ENCODE assay signal across 9 mouse cellular contexts in the genomic region with DNA sequence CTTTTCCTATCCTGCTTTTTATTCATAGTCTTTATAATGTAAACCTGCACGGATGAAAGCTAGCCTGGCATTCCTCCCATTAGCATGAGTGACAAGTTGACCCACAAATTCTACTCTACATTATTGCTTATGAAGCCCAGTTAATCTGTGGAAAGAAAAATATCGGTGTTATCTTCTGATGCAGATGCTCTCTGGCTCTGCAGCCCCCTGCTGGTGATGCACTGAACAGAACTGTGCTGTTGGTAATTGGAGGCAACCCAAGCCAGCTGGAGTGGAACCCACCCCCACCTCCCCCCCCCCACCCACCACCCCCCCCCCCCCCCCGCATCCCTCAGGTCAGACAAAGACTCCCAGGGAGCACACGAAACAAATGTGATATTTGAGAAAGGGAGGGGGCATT.
DNase-seq lines count a peak whose midpoint lies in the region; ATAC-seq and TF ChIP-seq lines count a peak whose summit lies in the region.
"Had no signal": no experiment of that assay in that cellular context is flagged by ENCODE, and none has a peak within 500 bp of the region (broad histone marks: within the 10 kb centered on the region; RNA-seq: fewer than 3 reads in every experiment).

No protein-coding gene starts in this region.

- 30% methylated on average over 3 of the region's 4 CpGs for WGBS in liver, postnatal 0 days (ENCODE audit: insufficient replicate concordance)

- H3K4me1 ChIP-seq in liver, postnatal 0 days (ENCODE audit: insufficient read depth): no peaks in the 10 kb centered on the region
- H3K4me1 ChIP-seq: embryonic facial prominence, embryonic 15.5 days had no signal

- H3K9me3 ChIP-seq in liver, postnatal 0 days (ENCODE audit: low read length): no peaks in the 10 kb centered on the region
- H3K9me3 ChIP-seq: embryonic facial prominence, embryonic 15.5 days had no signal

- H3K36me3 ChIP-seq in liver, postnatal 0 days (replicated peaks; ENCODE audit: insufficient read depth, low read length): no peaks in the 10 kb centered on the region
- H3K36me3 ChIP-seq: embryonic facial prominence, embryonic 15.5 days had no signal

- H3K27ac ChIP-seq in liver, postnatal 0 days (ENCODE audit: low read depth): no peak overlapping the region
- H3K27ac ChIP-seq: embryonic facial prominence, embryonic 15.5 days had no signal

- no peak for TF ChIP-seq EP300 in liver, postnatal 0 days (IDR thresholded peaks at IDR 0.05; ENCODE audit: low read depth)

- H3K4me3 ChIP-seq in liver, postnatal 0 days (ENCODE audit: low read depth, low read length): no peak overlapping the region
- H3K4me3 ChIP-seq: embryonic facial prominence, embryonic 15.5 days had no signal

- H3K9ac ChIP-seq in liver, postnatal 0 days (replicated peaks): no peak overlapping the region
- H3K9ac ChIP-seq: embryonic facial prominence, embryonic 15.5 days had no signal

- intact Hi-C loops in gastrocnemius, postnatal 14 days (cut with DNase I; ENCODE audit: low total_unique reads): loop anchor here (10.0 kb wide), 1 partner anchor 433 kb away; no protein-coding TSS in a partner anchor

- no peak overlapping the region for H3K4me2 ChIP-seq in liver, postnatal 0 days (ENCODE audit: low read depth, low read length)
- H3K4me2 ChIP-seq: embryonic facial prominence, embryonic 15.5 days had no signal

- peak; percentile 80 for TF ChIP-seq CTCF in liver, postnatal 0 days (IDR thresholded peaks at IDR 0.05; ENCODE audit: low read depth)

- ATAC-seq in common myeloid progenitor, adult 5-6 weeks (replicated peaks; ENCODE audit: low read depth, poor library complexity, severe bottlenecking): peak; percentile 89
- ATAC-seq in liver, postnatal 0 days: no peak

- peak; percentile 14 to 29 for DNase-seq in urinary bladder, adult 18-20 months (ENCODE audit: low spot score in 2 of 2)
- DNase-seq in urinary bladder, postnatal 10 days (ENCODE audit: low spot score): no peak
- peak; percentile 52 for DNase-seq in gastrocnemius, postnatal 14 days
- DNase-seq in layer of hippocampus, adult 11-12 months (ENCODE audit: low spot score): peak; percentile 65
- DNase-seq in liver, postnatal 0 days: peak; percentile 67
- DNase-seq in retina, embryonic 14.5 days (ENCODE audit: low spot score): peak; percentile 80
- peak; percentile 25 for DNase-seq in yolk sac, embryonic 10.5 days (ENCODE audit: low spot score)

- no peaks in the 10 kb centered on the region for H3K27me3 ChIP-seq in liver, postnatal 0 days (ENCODE audit: insufficient read depth, low read length)
- H3K27me3 ChIP-seq: embryonic facial prominence, embryonic 15.5 days had no signal
